9 mouse cellular contexts compared by ENCODE assay signal in the genomic region with DNA sequence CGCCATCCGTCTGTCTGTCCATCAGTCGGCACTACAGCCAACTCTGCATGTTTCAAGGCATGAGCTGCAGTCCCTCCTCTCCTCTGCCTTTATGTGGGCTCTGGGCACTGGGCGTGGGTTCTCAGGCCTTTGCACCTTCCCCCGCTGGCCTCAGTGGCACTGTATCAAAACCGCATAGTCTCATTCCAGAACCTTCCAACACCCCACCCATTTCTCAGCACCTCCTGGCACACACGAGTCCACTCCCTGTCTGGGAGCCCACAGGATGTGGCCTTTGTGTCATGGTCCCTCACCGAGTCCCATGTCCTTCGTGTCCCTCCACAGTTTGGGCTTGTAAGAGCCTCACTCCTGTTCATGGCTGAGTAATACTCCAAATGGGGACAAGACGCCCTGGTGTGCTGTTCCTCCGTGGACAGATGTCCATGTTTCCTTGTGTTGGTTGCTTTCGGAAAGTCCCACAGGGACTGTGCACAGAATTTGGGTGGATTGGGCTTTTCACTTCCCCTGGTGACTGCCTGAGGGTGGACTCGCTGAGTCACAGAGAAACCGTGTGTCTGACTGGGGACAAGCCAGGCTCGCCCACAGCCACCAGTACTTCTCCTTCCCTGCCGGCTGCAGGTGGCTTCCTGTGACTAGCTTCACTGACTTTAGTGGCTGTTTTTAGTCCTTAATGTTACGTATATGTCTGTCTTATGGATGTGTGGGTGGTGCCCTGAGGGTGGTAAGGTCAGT. TPM values are rescaled to one million over a fixed set of nuclear protein-coding genes. Genes with fewer than 3 reads are reported as not detected.
DNase-seq lines count a peak whose midpoint lies in the region; ATAC-seq and TF ChIP-seq lines count a peak whose summit lies in the region.
"Had no signal": no experiment of that assay in that cellular context is flagged by ENCODE, and none has a peak within 500 bp of the region (broad histone marks: within the 10 kb centered on the region; RNA-seq: fewer than 3 reads in every experiment).

No protein-coding gene starts in this region.

- intact Hi-C loops in gastrocnemius, adult 2 months (cut with DNase I) = no loop called here
- intact Hi-C loops in gastrocnemius, postnatal 14 days (cut with DNase I; ENCODE audit: low total_unique reads) = no loop called here

- no peaks in the 10 kb centered on the region for H3K36me3 ChIP-seq in lung, embryonic 16.5 days (ENCODE audit: control insufficient read depth, insufficient read depth, low read length)

- TF ChIP-seq CTCF in gastrocnemius, adult 2 months (IDR thresholded peaks at IDR 0.05) = no peak

- H3K4me3 ChIP-seq in gastrocnemius, adult 2 months = peak overlapping the region; percentile 61
- no peak overlapping the region for H3K4me3 ChIP-seq in lung, embryonic 16.5 days (ENCODE audit: low read length)

- H3K9ac ChIP-seq in lung, embryonic 16.5 days (ENCODE audit: low read length) = peak overlapping the region; percentile 3; the same call in 1 of the 2 replicates

- DNase-seq in gastrocnemius, adult 2 months = peak; percentile 42
- no peak for DNase-seq in gastrocnemius, postnatal 14 days
- DNase-seq in thymus, adult 18-20 months = peak; percentile 62 to 73
- no peak for DNase-seq in thymus, postnatal 0 days (ENCODE audit: low spot score)
- peak; percentile 51 to 58 for DNase-seq in thymus, postnatal 10 days (ENCODE audit: low spot score in 2 of 2)
- DNase-seq in retina, postnatal 1 day = no peak
- no peak for DNase-seq in testis, postnatal 10 days (ENCODE audit: low spot score)

- no peaks in the 10 kb centered on the region for H3K9me3 ChIP-seq in lung, embryonic 16.5 days (ENCODE audit: control insufficient read depth, low read length)

- ATAC-seq in lung, embryonic 16.5 days (ENCODE audit: low read depth) = no peak
- ATAC-seq: Patski had no signal

- H3K4me1 ChIP-seq in lung, embryonic 16.5 days (replicated peaks; ENCODE audit: control insufficient read depth, insufficient read depth, low read length) = peaks cover 50% of the 10 kb centered on the region

- peak overlapping the region; percentile 87 for H3K27ac ChIP-seq in gastrocnemius, adult 2 months
- H3K27ac ChIP-seq in lung, embryonic 16.5 days (ENCODE audit: low read length) = peak overlapping the region; percentile 69

- H3K27me3 ChIP-seq in lung, embryonic 16.5 days (ENCODE audit: control insufficient read depth, insufficient read depth, low read depth, low read length) = no peaks in the 10 kb centered on the region
- H3K27me3 ChIP-seq: Patski had no signal

- 89% methylated on average over 17 of the region's 17 CpGs for WGBS in lung, embryonic 16.5 days

- no peak overlapping the region for H3K4me2 ChIP-seq in lung, embryonic 16.5 days (ENCODE audit: low read depth, low read length)

RNA-seq across cellular contexts. Expression of a gene that starts 5.8 kb away (rescaled TPM):
- total RNA-seq in gastrocnemius, adult 2 months (2021) = 10 to 100 TPM; 20.7 to 25.0 TPM
- 10 to 100 TPM; 18.5 to 22.8 TPM for total RNA-seq in gastrocnemius, postnatal 14 days (2021)
- polyA plus RNA-seq in thymus, postnatal 0 days (2015; fragmentation: Nextera tagmentation; extraction: Ambion mirVana) = 36.9 and 38.6 TPM in 2 replicates
- polyA plus RNA-seq in lung, embryonic 16.5 days (2015; fragmentation: Nextera tagmentation; extraction: Ambion mirVana) = 41.0 and 43.1 TPM in 2 replicates

RNA-seq across cellular contexts. Expression of a gene that starts 7.2 kb away (rescaled TPM):
- not detected for total RNA-seq in gastrocnemius, adult 2 months (2021)
- not detected for total RNA-seq in gastrocnemius, postnatal 14 days (2021)
- polyA plus RNA-seq in thymus, postnatal 0 days (2015; fragmentation: Nextera tagmentation; extraction: Ambion mirVana) = 7.8 and 9.3 TPM in 2 replicates
- 29.3 and 32.9 TPM in 2 replicates for polyA plus RNA-seq in lung, embryonic 16.5 days (2015; fragmentation: Nextera tagmentation; extraction: Ambion mirVana)

RNA-seq across cellular contexts. Expression of a gene that starts 22.4 kb away (rescaled TPM):
- total RNA-seq in gastrocnemius, adult 2 months (2021) = 10 to 100 TPM in 1 of 2 experiments, 1 to 10 TPM in 1; 8.5 to 11.5 TPM
- total RNA-seq in gastrocnemius, postnatal 14 days (2021) = 1 to 10 TPM; 7.7 to 10.0 TPM
- polyA plus RNA-seq in thymus, postnatal 0 days (2015; fragmentation: Nextera tagmentation; extraction: Ambion mirVana) = 41.3 and 45.8 TPM in 2 replicates
- 36.6 and 37.9 TPM in 2 replicates for polyA plus RNA-seq in lung, embryonic 16.5 days (2015; fragmentation: Nextera tagmentation; extraction: Ambion mirVana)

RNA-seq across cellular contexts. Expression of a gene that starts 30.0 kb away (rescaled TPM):
- total RNA-seq in gastrocnemius, adult 2 months (2021) = under 1 TPM; 0.43 to 0.75 TPM
- 1 to 10 TPM; 1.5 to 2.2 TPM for total RNA-seq in gastrocnemius, postnatal 14 days (2021)
- 97.5 and 103 TPM in 2 replicates for polyA plus RNA-seq in thymus, postnatal 0 days (2015; fragmentation: Nextera tagmentation; extraction: Ambion mirVana)
- polyA plus RNA-seq in lung, embryonic 16.5 days (2015; fragmentation: Nextera tagmentation; extraction: Ambion mirVana) = 18.6 and 19.6 TPM in 2 replicates
- polyA plus RNA-seq: Patski had no signal

RNA-seq across cellular contexts. Expression of a gene that starts 31.8 kb away (rescaled TPM):
- total RNA-seq in gastrocnemius, adult 2 months (2021) = 100 to 1,000 TPM; 110 to 119 TPM
- 10 to 100 TPM; 62.8 to 71.1 TPM for total RNA-seq in gastrocnemius, postnatal 14 days (2021)
- 34.8 and 38.7 TPM in 2 replicates for polyA plus RNA-seq in thymus, postnatal 0 days (2015; fragmentation: Nextera tagmentation; extraction: Ambion mirVana)
- polyA plus RNA-seq in lung, embryonic 16.5 days (2015; fragmentation: Nextera tagmentation; extraction: Ambion mirVana) = 61.2 and 69.2 TPM in 2 replicates

Comparison
In these comparisons a context has a peak if more than half of its experiments do, and no peak if none do; other contexts are left out.
1. DNase-seq: peak in gastrocnemius, adult 2 months (single experiment), thymus, adult 18-20 months (2 of 2) and thymus, postnatal 10 days (2 of 2); none in gastrocnemius, postnatal 14 days (single experiment), thymus, postnatal 0 days (single experiment), retina, postnatal 1 day (single experiment) and testis, postnatal 10 days (single experiment).